Mouse (Mus musculus) hindbrain, embryonic 11.5 days (tissue): Measurements from ENCODE around the gene Rapgef5. TPM values are rescaled to one million over a fixed set of nuclear protein-coding genes. Genes with fewer than 3 reads are reported as not detected.
A peak's percentile ranks its signal among the peaks of the same experiment; 100 is the strongest.
"Not testable (repeated sequence)": the region's sequence is repeated elsewhere in the genome, so short reads cannot be mapped to it uniquely, and the experiment has no call there.

Experiments
- ATAC-seq: fragments of 200-750 bp; cut with Nextera tagmentation; 2 replicates; pipeline ENCODE4 v1.8.0; 2017; ENCODE audit warnings: mild to moderate bottlenecking, moderate TSS enrichment, moderate library complexity; ENCODE audit not compliant: low FRiP score
- DNase-seq: peaks from one replicate; pipeline ENCODE4 v3.0.0-alpha.2; 2015; ENCODE audit warnings: low spot score
- H3K27ac ChIP-seq: fragments of 300-500 bp; sonication (generic); 2 replicates; pipeline ENCODE4 v1.5.1; 2014; ENCODE audit warnings: mild to moderate bottlenecking, low read depth, low read length
- H3K27me3 ChIP-seq: fragments of 300-500 bp; sonication (generic); 2 replicates; pipeline ENCODE4 v1.6.1; 2014; ENCODE audit warnings: mild to moderate bottlenecking, low read length, moderate library complexity, mixed read lengths; ENCODE audit not compliant: control insufficient read depth, insufficient read depth
- H3K36me3 ChIP-seq: fragments of 300-500 bp; sonication (generic); 2 replicates; pipeline ENCODE4 v1.6.1; 2014; ENCODE audit warnings: mild to moderate bottlenecking, low read length, moderate library complexity, mixed read lengths; ENCODE audit not compliant: control insufficient read depth, insufficient read depth
- H3K4me1 ChIP-seq: fragments of 300-500 bp; sonication (generic); replicated peaks from 2 replicates; pipeline ENCODE4 v1.6.1; 2014; ENCODE audit warnings: low read length, mixed read lengths; ENCODE audit not compliant: control insufficient read depth, insufficient read depth
- H3K4me2 ChIP-seq: fragments of 300-500 bp; sonication (generic); replicated peaks from 2 replicates; pipeline ENCODE4 v1.6.1; 2014; ENCODE audit warnings: mild to moderate bottlenecking, low read depth, low read length
- H3K4me3 ChIP-seq: fragments of 300-500 bp; sonication (generic); 2 replicates; pipeline ENCODE4 v1.5.1; 2014; ENCODE audit warnings: low read depth, low read length
- H3K9ac ChIP-seq: fragments of 300-500 bp; sonication (generic); 2 replicates; pipeline ENCODE4 v1.6.1; 2014; ENCODE audit warnings: low read depth, low read length
- H3K9me3 ChIP-seq: fragments of 300-500 bp; sonication (generic); 2 replicates; pipeline ENCODE4 v1.6.1; 2016; ENCODE audit warnings: low read length; ENCODE audit not compliant: control insufficient read depth
- WGBS: fragments of 180-500 bp; shearing (Covaris S2); extraction: QIAGEN DNeasy Blood & Tissue Kit; methylation state at CpG from one replicate; pipeline ENCODE4 v1.1.7; 2014; 5-methylcytosine and 5-hydroxymethylcytosine counted together
- polyA plus RNA-seq: library from polyadenylated mRNA; unstranded; fragments of >200 nt; fragmentation: Nextera tagmentation; extraction: Ambion mirVana; gene quantifications from 2 replicates; pipeline ENCODE4 v1.2.1, GENCODE M21; 2014

Rapgef5 gene
- polyA plus RNA-seq, 1 experiment from 2014 or later, result 23.8 TPM

DNA sequence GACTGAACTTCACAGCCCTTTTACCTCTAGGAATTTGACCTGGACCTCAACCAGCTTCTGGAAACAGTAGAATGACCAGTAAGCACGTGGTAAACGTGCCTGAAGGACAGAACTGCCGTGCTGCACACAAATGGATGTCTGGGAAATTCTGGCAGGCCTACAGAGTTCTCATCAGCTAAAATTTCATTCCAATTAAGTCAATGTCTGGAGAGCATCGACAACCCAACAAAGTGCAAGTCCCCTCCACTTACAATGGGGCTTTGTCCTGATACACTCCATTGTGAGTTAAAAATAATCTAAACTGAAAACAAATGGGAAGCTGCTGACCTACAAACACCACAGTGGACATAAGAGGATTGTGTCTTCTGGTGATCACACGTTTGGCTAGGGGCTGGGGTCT is 260.6 kb downstream of the Rapgef5 start:
- H3K27me3 ChIP-seq, result no peaks in the 10 kb centered on the region
- no peaks in the 10 kb centered on the region for H3K4me1 ChIP-seq
- H3K27ac ChIP-seq, result no peak overlapping the region
- no peaks in the 10 kb centered on the region for H3K9me3 ChIP-seq
- ATAC-seq, result no peak
- no peak overlapping the region for H3K9ac ChIP-seq
- no peak overlapping the region for H3K4me2 ChIP-seq
- DNase-seq, result no peak
- H3K36me3 ChIP-seq, result no peaks in the 10 kb centered on the region
- 75% methylated on average over 5 of the region's 5 CpGs for WGBS
- H3K4me3 ChIP-seq, result no peak overlapping the region

DNA sequence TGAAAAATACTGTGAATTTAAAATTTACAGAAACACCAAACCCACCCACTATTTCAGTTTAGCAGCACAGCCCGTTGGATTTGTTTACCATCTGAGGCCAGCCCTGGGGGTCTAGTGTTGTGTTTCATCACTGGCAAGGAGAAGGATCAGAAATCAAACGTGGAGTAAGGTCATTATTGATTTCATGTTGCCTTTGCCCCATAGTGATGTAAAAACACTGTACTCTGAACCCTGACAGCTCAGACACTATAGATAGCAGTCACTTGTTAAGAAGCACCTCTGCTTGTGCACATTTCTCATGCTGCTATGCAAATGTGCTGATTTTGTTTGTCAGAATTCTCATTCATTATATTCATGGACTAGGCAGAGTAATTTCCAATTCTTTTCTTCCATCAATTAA is 265.1 kb downstream of the Rapgef5 start:
- Histone ChIP-seq H3K4me2 (no peak overlapping the region), H3K9ac (no peak overlapping the region), H3K4me1 (no peaks in the 10 kb centered on the region), H3K27me3 (no peaks in the 10 kb centered on the region), H3K27ac (no peak overlapping the region), H3K9me3 (no peaks in the 10 kb centered on the region), H3K36me3 (no peaks in the 10 kb centered on the region), H3K4me3 (no peak overlapping the region)
- DNase-seq, result no peak
- no peak for ATAC-seq
- WGBS, result 53% methylated on average over 2 of the region's 2 CpGs

GRCm38 (mm10) chr12:117783426-117783825 is 267.1 kb downstream of the Rapgef5 start:
- Histone ChIP-seq H3K27me3 (no peaks in the 10 kb centered on the region), H3K27ac (no peak overlapping the region), H3K36me3 (no peaks in the 10 kb centered on the region), H3K4me2 (no peak overlapping the region), H3K4me3 (no peak overlapping the region), H3K9ac (no peak overlapping the region), H3K4me1 (no peaks in the 10 kb centered on the region), H3K9me3 (no peaks in the 10 kb centered on the region)
- no peak for DNase-seq
- ATAC-seq, result no peak
- WGBS, result 36% methylated on average over 1 of the region's 1 CpGs

DNA sequence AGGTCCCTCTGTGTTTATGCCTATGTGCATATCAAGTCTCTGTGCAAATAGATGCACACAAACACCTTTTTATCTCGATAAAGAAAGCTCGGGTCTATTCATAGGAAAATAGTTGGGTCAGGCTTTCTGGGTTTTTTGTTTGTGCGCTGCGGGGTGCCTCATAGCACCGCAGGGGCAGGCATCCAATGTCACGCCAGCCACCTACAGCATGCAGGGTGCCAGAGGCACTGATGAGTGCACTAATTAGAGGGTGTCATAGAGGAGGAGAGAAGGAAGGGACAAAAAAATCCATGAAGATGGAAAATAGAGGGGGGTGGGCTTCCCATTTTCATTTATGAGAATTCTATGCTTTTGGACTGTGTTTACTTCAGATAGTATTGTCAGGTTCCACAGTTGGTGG is 270.3 kb downstream of the Rapgef5 start:
- ATAC-seq, result no peak
- H3K27me3 ChIP-seq, result no peaks in the 10 kb centered on the region; the same call in 1 of the 2 replicates
- no peak for DNase-seq
- H3K4me1 ChIP-seq, result 0 out of 2 replicates have a peak, but pooled peaks cover 2% of the 10 kb centered on the region
- H3K4me3 ChIP-seq, result no peak overlapping the region
- H3K9me3 ChIP-seq, result no peaks in the 10 kb centered on the region
- 18% methylated on average over 6 of the region's 6 CpGs for WGBS
- no peak overlapping the region for H3K27ac ChIP-seq
- no peak overlapping the region for H3K9ac ChIP-seq
- H3K4me2 ChIP-seq, result no peak overlapping the region
- no peaks in the 10 kb centered on the region for H3K36me3 ChIP-seq

DNA sequence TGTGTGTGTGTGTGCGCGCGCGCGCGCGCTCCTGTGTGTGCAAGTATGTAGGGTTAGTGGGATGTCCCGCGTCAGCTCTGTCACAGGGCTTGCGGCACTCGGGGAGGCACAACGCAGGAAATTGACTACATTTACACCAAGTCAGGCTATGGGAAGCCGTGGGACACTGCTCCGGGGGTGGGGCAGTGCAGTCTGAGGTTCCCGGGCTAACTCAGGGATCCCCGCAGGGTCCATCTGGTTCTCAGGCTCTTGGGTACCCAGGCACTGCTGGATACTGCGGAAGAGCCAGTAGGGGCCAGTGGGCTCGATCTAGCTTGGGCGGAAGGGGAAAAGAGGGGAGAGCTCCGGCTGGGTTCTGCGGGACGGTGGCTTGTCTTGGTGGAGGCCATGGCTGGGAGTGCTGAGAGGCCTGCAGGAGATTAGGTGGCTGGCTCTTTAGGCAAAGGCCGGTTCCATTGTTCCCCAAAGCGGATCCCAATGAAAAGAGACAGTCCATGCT is 272.3 kb downstream of the Rapgef5 start:
- H3K4me3 ChIP-seq, result peak overlapping the region; percentile 25
- no peaks in the 10 kb centered on the region; the same call in 1 of the 2 replicates for H3K27me3 ChIP-seq
- peak overlapping the region; percentile 54; the same call in 1 of the 2 replicates for H3K9ac ChIP-seq
- no peak overlapping the region for H3K27ac ChIP-seq
- H3K36me3 ChIP-seq, result no peaks in the 10 kb centered on the region
- H3K9me3 ChIP-seq, result no peaks in the 10 kb centered on the region
- WGBS, result 12% methylated on average over 24 of the region's 24 CpGs
- 0 out of 2 replicates have a peak, but pooled peaks cover 2% of the 10 kb centered on the region for H3K4me1 ChIP-seq
- DNase-seq (peak; percentile 53), ATAC-seq (peak; percentile 81)
- H3K4me2 ChIP-seq, result peak overlapping the region; percentile 54

DNA sequence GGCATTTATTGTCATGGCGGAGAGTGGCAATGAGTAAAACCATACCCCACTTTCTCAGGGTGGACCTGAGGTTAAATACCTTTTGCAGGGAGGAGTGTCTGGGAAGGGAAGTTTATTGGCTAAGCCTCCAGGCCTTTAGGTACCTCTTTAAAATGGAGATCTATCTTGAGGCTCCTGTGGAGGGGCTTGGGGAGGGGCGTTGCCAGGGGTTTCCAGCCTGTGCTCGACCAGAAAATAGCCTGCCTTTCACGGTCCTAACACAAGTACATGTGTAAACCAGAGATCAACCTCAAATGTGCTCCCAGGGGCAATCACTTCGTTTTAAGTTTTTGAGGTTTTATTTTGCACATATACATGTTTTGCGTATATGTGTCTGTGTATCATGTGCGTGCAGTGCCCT is 272.7 kb downstream of the Rapgef5 start:
- Histone ChIP-seq H3K9ac (no peak overlapping the region), H3K9me3 (no peaks in the 10 kb centered on the region), H3K36me3 (no peaks in the 10 kb centered on the region), H3K27me3 (no peaks in the 10 kb centered on the region; the same call in 1 of the 2 replicates), H3K4me1 (0 out of 2 replicates have a peak, but pooled peaks cover 2% of the 10 kb centered on the region), H3K4me2 (peak overlapping the region; percentile 54; the same call in 1 of the 2 replicates), H3K27ac (no peak overlapping the region), H3K4me3 (peak overlapping the region; percentile 25; the same call in 1 of the 2 replicates)
- ATAC-seq, result peak; percentile 37; the same call in 1 of the 2 replicates
- peak; percentile 43 for DNase-seq
- WGBS, result 20% methylated on average over 7 of the region's 7 CpGs

DNA sequence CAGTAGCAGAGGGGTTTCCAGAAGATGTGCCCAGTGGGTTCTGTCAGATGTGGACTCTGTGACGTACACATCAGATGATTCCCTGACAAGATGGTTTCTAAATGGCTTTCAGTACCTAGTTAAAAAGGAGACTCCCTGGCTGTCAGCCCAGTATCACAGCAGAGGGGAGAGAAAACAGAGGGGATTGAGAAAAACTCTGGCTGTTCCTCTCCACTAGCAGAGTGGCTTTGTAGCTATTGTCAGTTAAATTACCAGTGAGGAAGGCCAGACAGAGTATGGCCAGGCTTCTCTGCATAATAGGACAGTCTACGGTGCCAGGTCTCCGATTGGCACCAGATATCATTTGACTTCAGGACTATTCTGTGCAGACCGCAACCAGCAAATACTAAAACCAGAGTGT is 279.0 kb downstream of the Rapgef5 start:
- no peaks in the 10 kb centered on the region for H3K4me1 ChIP-seq
- no peak for ATAC-seq
- no peaks in the 10 kb centered on the region for H3K36me3 ChIP-seq
- no peak overlapping the region for H3K4me2 ChIP-seq
- H3K27ac ChIP-seq, result no peak overlapping the region
- 76% methylated on average over 4 of the region's 4 CpGs for WGBS
- no peaks in the 10 kb centered on the region for H3K27me3 ChIP-seq
- H3K9me3 ChIP-seq, result no peaks in the 10 kb centered on the region
- H3K4me3 ChIP-seq, result no peak overlapping the region
- no peak for DNase-seq
- H3K9ac ChIP-seq, result no peak overlapping the region

DNA sequence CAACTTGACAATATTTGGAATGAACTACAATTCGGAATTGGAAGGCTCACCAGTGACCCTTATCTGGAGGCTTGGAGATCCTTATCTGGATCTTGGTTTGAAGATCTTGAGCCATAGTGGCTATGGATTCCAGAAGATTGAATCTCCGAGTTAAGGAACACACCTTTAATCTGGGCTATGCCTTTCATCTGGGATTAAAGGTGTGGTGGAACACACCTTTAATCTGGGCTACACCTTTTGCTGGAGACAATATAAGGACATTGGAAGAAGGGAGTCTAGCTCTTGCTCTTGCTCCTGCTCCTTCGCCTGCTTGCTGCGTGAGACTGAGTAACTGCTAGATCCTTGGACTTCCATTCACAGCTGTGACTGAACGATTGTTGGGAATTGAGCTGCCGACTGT is 287.7 kb downstream of the Rapgef5 start, which contains the start of gene Cdca7l:
Cdca7l (plus strand) TSS at position 301 of the 400 bp plus-strand sequence.
- ATAC-seq, H3K27ac ChIP-seq, DNase-seq, H3K9ac ChIP-seq, H3K9me3 ChIP-seq, H3K4me3 ChIP-seq, H3K27me3 ChIP-seq, H3K4me1 ChIP-seq, H3K4me2 ChIP-seq, H3K36me3 ChIP-seq: not testable (repeated sequence)
- no CpG with 5 or more reads among the region's 6 CpGs for WGBS

GRCm38 (mm10) chr12:117805576-117805975 is 289.3 kb downstream of the Rapgef5 start:
- H3K4me2 ChIP-seq, result no peak overlapping the region
- no peak overlapping the region for H3K27ac ChIP-seq
- DNase-seq (no peak), ATAC-seq (no peak)
- no peaks in the 10 kb centered on the region for H3K36me3 ChIP-seq
- no peaks in the 10 kb centered on the region for H3K9me3 ChIP-seq
- H3K4me3 ChIP-seq, result no peak overlapping the region
- H3K9ac ChIP-seq, result no peak overlapping the region
- peaks cover 3% of the 10 kb centered on the region; the same call in 1 of the 2 replicates for H3K27me3 ChIP-seq
- H3K4me1 ChIP-seq, result 0 out of 2 replicates have a peak, but pooled peaks cover 4% of the 10 kb centered on the region
- WGBS, result 77% methylated on average over 4 of the region's 4 CpGs
